ENCODE assay signal across 8 mouse cellular contexts in genomic region chr11:19010396-19010811, GRCm38 (mm10). TPM values are rescaled to one million over a fixed set of nuclear protein-coding genes. Genes with fewer than 3 reads are reported as not detected.
A peak's percentile ranks its signal among the peaks of the same experiment; 100 is the strongest.
DNase-seq lines count a peak whose midpoint lies in the region; ATAC-seq and TF ChIP-seq lines count a peak whose summit lies in the region.

No protein-coding gene starts in this region.

- peak overlapping the region; percentile 79 for H3K27ac ChIP-seq in lung, postnatal 0 days (ENCODE audit: low read length)
- peak overlapping the region; percentile 87 for H3K27ac ChIP-seq in heart, embryonic 16.5 days (ENCODE audit: low read length)
- H3K27ac ChIP-seq in left cerebral cortex, adult 2 months, result no peak overlapping the region

- 0 out of 2 replicates have a peak, but pooled peaks cover 4% of the 10 kb centered on the region for H3K27me3 ChIP-seq in lung, postnatal 0 days (replicated peaks; ENCODE audit: insufficient read depth, low read length)
- H3K27me3 ChIP-seq in heart, embryonic 16.5 days (ENCODE audit: control insufficient read depth, insufficient read depth, low read length), result no peaks in the 10 kb centered on the region

- no peak for DNase-seq in lung, postnatal 0 days (ENCODE audit: low spot score)
- DNase-seq in lung, postnatal 36 days, result no peak
- peak; percentile 65 for DNase-seq in embryo, embryonic 10.5 days (ENCODE audit: low spot score)
- peak; percentile 26 for DNase-seq in lung, postnatal 14 days
- no peak for DNase-seq in frontal cortex, postnatal 36 days (ENCODE audit: low spot score in 2 of 2)
- no peak for DNase-seq in left cerebral cortex, adult 2 months (ENCODE audit: extremely low spot score in 1 of 2, low spot score in 2 of 2)
- DNase-seq in gastrocnemius, postnatal 36 days, result no peak

- peak overlapping the region; percentile 23 for H3K4me3 ChIP-seq in lung, postnatal 0 days (ENCODE audit: low read depth, low read length)
- peak overlapping the region; percentile 45 for H3K4me3 ChIP-seq in heart, embryonic 16.5 days (ENCODE audit: low read length)
- no peak overlapping the region for H3K4me3 ChIP-seq in left cerebral cortex, adult 2 months

- no peaks in the 10 kb centered on the region for H3K9me3 ChIP-seq in lung, postnatal 0 days (ENCODE audit: low read length)
- H3K9me3 ChIP-seq in heart, embryonic 16.5 days (replicated peaks; ENCODE audit: control insufficient read depth, low read length), result no peaks in the 10 kb centered on the region

- peak overlapping the region; percentile 50 for H3K9ac ChIP-seq in lung, postnatal 0 days (replicated peaks; ENCODE audit: low read depth)
- peak overlapping the region; percentile 73 for H3K9ac ChIP-seq in heart, embryonic 16.5 days (ENCODE audit: low read length)

- H3K4me1 ChIP-seq in lung, postnatal 0 days (ENCODE audit: insufficient read depth, low read depth, low read length), result no peaks in the 10 kb centered on the region
- H3K4me1 ChIP-seq in heart, embryonic 16.5 days (ENCODE audit: control insufficient read depth, insufficient read depth, low read length), result peaks cover 42% of the 10 kb centered on the region

- 27% methylated on average over 14 of the region's 14 CpGs for WGBS in lung, postnatal 0 days
- 21% methylated on average over 14 of the region's 14 CpGs for WGBS in heart, embryonic 16.5 days

- intact Hi-C loops in left cerebral cortex, adult 2 months (cut with DNase I), result no loop called here
- intact Hi-C loops in gastrocnemius, postnatal 36 days (cut with DNase I), result no loop called here

- H3K36me3 ChIP-seq in lung, postnatal 0 days (ENCODE audit: insufficient read depth, low read length), result no peaks in the 10 kb centered on the region
- peaks cover 4% of the 10 kb centered on the region; the same call in 1 of the 2 replicates for H3K36me3 ChIP-seq in heart, embryonic 16.5 days (ENCODE audit: control insufficient read depth, insufficient read depth)

- peak overlapping the region; percentile 60 for H3K4me2 ChIP-seq in lung, postnatal 0 days (replicated peaks; ENCODE audit: low read depth, low read length)
- H3K4me2 ChIP-seq in heart, embryonic 16.5 days (ENCODE audit: low read depth, low read length), result peak overlapping the region; percentile 89

- no peak for ATAC-seq in lung, postnatal 0 days
- no peak for ATAC-seq in heart, embryonic 16.5 days (replicated peaks; ENCODE audit: extremely low read depth, insufficient read depth, low FRiP score)

- no peak for TF ChIP-seq EP300 in lung, postnatal 0 days (IDR thresholded peaks at IDR 0.05)

- no peak for TF ChIP-seq CTCF in lung, postnatal 0 days (IDR thresholded peaks at IDR 0.05)
- no peak for TF ChIP-seq CTCF in left cerebral cortex, adult 2 months (IDR thresholded peaks at IDR 0.05)

RNA-seq across cellular contexts. Expression of gene Meis1, which starts 8.4 kb away (rescaled TPM):
- polyA plus RNA-seq in lung, postnatal 0 days (2015; fragmentation: Nextera tagmentation; extraction: Ambion mirVana), result 39.6 and 44.9 TPM in 2 replicates
- polyA plus RNA-seq in heart, embryonic 16.5 days (2015; fragmentation: Nextera tagmentation; extraction: Ambion mirVana), result 59.8 and 61.6 TPM in 2 replicates
- total RNA-seq in left cerebral cortex, adult 2 months (2021), result 1 to 10 TPM; 4.8 to 4.9 TPM
- 1 to 10 TPM; 2.8 to 4.0 TPM for total RNA-seq in gastrocnemius, postnatal 36 days (2021)

Comparison
In these comparisons a context has a peak if more than half of its experiments do, and no peak if none do; other contexts are left out.
1. DNase-seq: peak in embryo, embryonic 10.5 days (single experiment) and lung, postnatal 14 days (single experiment); none in lung, postnatal 0 days (single experiment), lung, postnatal 36 days (single experiment), frontal cortex, postnatal 36 days (0 of 2), left cerebral cortex, adult 2 months (0 of 2) and gastrocnemius, postnatal 36 days (0 of 2).